Mouse (Mus musculus): Measurements from ENCODE around the gene Golga5.

Gene Golga5

GRCm38 (mm10) chr12:102514151-102514550 lies 45.2 kb downstream of the Golga5 start:
- no peak for DNase-seq (ENCODE audit: low spot score)

DNA sequence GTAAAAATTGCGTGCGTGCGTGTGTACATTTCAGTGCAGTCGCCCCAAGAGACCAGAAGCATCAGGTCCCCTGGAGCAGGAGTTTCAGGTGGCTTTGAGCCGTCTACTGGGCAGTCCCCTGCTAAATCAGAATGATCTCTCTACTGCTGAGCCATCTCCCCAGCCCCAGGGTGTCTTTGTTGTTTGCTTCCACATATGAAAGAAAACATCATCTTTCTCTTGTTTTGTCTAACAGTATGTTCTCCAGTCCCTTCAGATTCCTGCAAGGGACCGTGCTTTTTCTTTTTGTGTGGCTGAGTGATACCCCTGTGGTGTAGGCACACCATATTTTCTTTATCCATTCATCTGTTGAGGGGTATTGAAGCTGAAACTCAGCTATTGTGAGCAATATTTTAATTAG lies 45.8 kb downstream of the Golga5 start:
- DNase-seq (ENCODE audit: low spot score), result no peak

GRCm38 (mm10) chr12:102516151-102516550 lies 47.2 kb downstream of the Golga5 start:
- no peak for DNase-seq (ENCODE audit: low spot score)

DNA sequence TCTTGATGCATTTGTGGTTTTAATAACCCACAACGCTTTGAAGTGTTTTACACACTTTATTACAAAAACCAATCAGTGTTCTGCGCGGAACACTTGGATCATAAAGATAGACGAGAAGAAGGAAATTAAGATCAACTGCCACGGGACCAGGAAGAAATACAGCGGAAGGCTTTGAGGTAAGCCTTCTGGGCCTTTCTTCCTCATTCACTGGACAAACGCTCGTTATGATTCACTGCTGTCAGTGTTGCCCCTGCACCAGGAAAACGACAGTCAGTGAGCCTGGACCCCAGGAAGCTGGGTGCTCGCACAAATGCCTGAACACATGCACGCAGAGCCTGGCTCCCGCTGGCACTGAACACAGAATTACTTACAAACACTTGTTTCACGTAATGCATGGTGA lies 48.7 kb downstream of the Golga5 start:
- DNase-seq (ENCODE audit: low spot score), result no peak

- DNase-seq (ENCODE audit: low spot score), result no peak
Measured at GRCm38 (mm10) chr12:102519929-102520720, 51.2 kb downstream of the Golga5 start.

GRCm38 (mm10) chr12:102521777-102522319 lies 52.9 kb downstream of the Golga5 start:
- DNase-seq (ENCODE audit: low spot score), result no peak

GRCm38 (mm10) chr12:102524216-102524615 lies 55.3 kb downstream of the Golga5 start:
- DNase-seq (ENCODE audit: low spot score), result no peak

DNA sequence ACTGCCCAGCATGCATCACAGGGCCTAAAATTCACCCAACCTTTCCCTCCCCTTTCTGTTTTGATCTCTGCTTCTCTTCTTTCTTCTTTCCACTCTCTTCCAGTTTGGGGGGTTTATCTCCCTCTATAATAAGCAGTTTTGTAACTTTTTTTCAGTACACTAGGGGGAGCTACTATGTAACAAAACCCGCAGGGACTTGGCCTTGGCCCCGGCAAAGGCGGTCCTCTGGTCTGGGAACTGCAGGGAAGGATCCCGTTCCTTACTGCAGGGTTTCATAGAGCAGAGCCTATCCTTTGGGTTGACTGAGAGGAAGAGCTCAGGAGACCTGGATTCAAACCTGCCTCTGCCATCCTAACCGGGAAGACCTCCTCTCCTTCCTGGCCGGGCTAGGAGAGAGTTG lies 55.8 kb downstream of the Golga5 start:
- peak; percentile 51 for DNase-seq (ENCODE audit: low spot score)

DNA sequence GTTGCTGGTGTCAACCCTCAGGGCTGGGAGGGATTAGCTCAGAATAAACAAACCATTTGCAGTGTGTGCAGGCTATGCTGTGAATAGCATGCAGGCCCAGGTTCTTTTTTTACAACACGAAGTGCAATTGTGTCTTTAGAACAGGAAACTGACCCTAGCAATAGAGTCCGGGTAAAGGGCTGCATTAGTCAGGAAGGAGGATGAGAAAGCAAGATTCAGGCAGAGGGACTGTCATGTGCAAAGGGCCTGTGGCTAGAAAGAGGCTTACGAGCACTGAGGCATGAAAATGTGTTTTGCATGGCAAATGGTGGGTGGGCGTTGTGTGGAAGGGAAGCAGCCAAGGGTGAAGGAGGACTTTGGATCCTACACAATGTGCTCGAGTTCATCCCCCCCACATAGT lies 59.1 kb downstream of the Golga5 start:
- no peak for DNase-seq (ENCODE audit: low spot score)

DNA sequence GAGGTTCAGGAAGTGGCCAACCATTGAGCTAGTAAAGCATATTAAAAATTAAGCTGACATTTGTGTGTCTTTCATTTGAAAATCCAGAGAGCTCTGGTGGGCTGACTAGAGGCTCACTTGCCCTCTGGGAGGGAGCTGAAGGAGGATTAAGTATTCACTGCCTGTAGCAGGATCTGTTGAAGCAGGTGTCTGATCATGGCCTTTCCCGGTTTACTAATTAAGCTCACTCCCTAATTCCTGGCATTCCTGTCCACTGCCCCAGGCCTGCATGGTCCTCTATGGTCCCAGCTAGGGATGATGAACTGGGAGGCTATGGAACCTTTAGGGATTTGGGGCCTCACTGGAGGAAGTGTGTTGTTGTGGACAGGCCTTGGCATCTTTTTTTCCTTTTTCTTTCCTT lies 66.9 kb downstream of the Golga5 start:
- DNase-seq (ENCODE audit: low spot score), result no peak

DNA sequence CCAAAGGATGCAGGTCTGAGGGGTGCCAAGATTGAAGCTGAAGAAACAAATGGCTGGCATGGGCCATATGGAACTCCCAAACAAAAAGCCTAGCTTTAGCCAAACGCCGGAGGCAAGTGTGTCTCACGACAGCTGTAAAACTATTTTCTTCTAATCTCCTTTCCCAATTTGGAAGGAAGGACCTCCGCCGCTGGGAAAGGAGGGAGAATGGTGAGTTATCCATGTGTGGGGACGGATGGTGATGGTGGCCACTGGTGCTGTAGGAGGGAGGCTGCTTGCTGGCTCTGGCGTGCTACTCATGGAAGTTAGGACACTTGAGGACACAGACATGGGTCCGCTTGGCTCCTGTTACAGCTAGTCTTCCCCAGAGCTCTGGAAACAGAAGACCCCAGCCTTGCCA lies 71.3 kb downstream of the Golga5 start:
- DNase-seq (ENCODE audit: low spot score), result no peak

DNA sequence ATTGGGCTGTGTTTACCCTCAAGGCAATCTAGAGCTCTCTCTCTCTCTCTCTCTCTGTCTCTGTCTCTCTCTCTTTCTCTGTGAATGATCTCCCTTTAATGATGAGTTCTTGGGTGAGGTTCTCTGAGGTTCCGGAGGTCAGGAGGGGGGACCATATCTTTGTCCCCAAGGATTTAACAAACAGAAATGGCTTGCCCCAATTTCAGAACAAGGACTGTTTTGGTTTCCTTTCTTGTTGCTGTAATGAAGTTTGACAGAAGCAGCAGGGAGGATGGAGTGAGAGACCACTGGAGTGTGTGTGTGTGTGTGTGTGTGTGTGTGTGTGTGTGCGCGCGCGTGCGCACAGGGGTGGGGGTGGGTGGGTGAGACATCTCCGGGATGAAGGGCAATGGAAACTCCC lies 72.2 kb downstream of the Golga5 start:
- DNase-seq (ENCODE audit: low spot score), result no peak

DNA sequence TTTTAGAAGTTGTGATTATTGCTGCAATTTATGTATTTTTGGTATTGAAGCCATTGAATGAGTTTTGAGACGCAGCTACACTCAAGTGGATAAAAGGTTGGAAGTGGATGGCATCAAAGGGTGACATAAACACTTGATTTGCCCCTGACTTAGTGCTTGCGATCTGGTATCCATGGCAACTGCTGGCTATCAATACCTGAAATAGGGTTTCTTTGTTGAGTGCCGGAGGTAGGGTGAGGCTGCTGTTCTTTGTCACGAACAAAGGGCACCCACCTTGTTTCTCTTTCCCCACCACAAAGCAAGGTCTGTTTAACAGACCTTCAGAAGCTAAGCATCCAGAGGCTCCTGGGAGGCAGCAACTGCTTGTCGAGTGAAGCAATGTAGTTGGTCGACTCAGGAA lies 76.2 kb downstream of the Golga5 start:
- DNase-seq (ENCODE audit: low spot score), result no peak

Measured in embryo, embryonic 10 days (tissue).